Mouse (Mus musculus) hindbrain, embryonic 14.5 days (tissue): ENCODE results near the gene Gmppa. TPM values are rescaled to one million over a fixed set of nuclear protein-coding genes. Genes with fewer than 3 reads are reported as not detected.

ENCODE experiments used
- ATAC-seq: fragments of 200-750 bp; cut with Nextera tagmentation; 2 replicates; pipeline ENCODE4 v1.8.0; 2017; ENCODE audit warnings: moderate number of reproducible peaks, mild to moderate bottlenecking, moderate TSS enrichment, moderate library complexity; ENCODE audit not compliant: low FRiP score
- DNase-seq: peaks from one replicate; pipeline ENCODE4 v3.0.0-alpha.2; 2015; ENCODE audit warnings: low spot score
- H3K27ac ChIP-seq: fragments of 300-500 bp; sonication (generic); 2 replicates; pipeline ENCODE4 v1.5.1; 2014; ENCODE audit warnings: mild to moderate bottlenecking, moderate library complexity
- H3K27me3 ChIP-seq: fragments of 300-500 bp; sonication (generic); 2 replicates; pipeline ENCODE4 v1.6.1; 2014; ENCODE audit warnings: mild to moderate bottlenecking, low read length, mixed read lengths; ENCODE audit not compliant: control insufficient read depth, insufficient read depth
- H3K36me3 ChIP-seq: fragments of 300-500 bp; sonication (generic); replicated peaks from 2 replicates; pipeline ENCODE4 v1.6.1; 2014; ENCODE audit not compliant: control insufficient read depth, insufficient read depth
- H3K4me1 ChIP-seq: fragments of 300-500 bp; sonication (generic); replicated peaks from 2 replicates; pipeline ENCODE4 v1.6.1; 2014; ENCODE audit warnings: antibody characterized with exemption, low read length, mixed read lengths; ENCODE audit not compliant: control insufficient read depth, insufficient read depth
- H3K4me2 ChIP-seq: fragments of 300-500 bp; sonication (generic); replicated peaks from 2 replicates; pipeline ENCODE4 v1.6.1; 2014; ENCODE audit warnings: mild to moderate bottlenecking, moderate library complexity
- H3K4me3 ChIP-seq: fragments of 300-500 bp; sonication (generic); replicated peaks from 2 replicates; pipeline ENCODE4 v1.5.1; 2014; ENCODE audit warnings: mild to moderate bottlenecking, low read length
- H3K9ac ChIP-seq: fragments of 300-500 bp; sonication (generic); 2 replicates; pipeline ENCODE4 v1.6.1; 2014
- H3K9me3 ChIP-seq: fragments of 300-500 bp; sonication (generic); 2 replicates; pipeline ENCODE4 v1.6.1; 2016; ENCODE audit warnings: low read length; ENCODE audit not compliant: control insufficient read depth
- WGBS: fragments of 180-500 bp; shearing (Covaris S2); extraction: QIAGEN DNeasy Blood & Tissue Kit; methylation state at CpG from one replicate; pipeline ENCODE4 v1.1.7; 2014; 5-methylcytosine and 5-hydroxymethylcytosine counted together
- polyA plus RNA-seq: library from polyadenylated mRNA; unstranded; fragments of >200 nt; fragmentation: Nextera tagmentation; extraction: Ambion mirVana; gene quantifications from 2 replicates; pipeline ENCODE4 v1.2.1, GENCODE M21; 2014

The Gmppa gene
- polyA plus RNA-seq, 1 experiment from 2014 or later: 65.0 TPM

- H3K27ac ChIP-seq: no peak overlapping the region
- peak overlapping the region; percentile 26; the same call in 1 of the 2 replicates for H3K4me3 ChIP-seq
- DNase-seq (no peak), ATAC-seq (no peak)
- no peaks in the 10 kb centered on the region for H3K9me3 ChIP-seq
- peaks cover 15% of the 10 kb centered on the region for H3K4me1 ChIP-seq
- peak overlapping the region; percentile 51; the same call in 1 of the 2 replicates for H3K9ac ChIP-seq
- H3K36me3 ChIP-seq: peaks cover 8% of the 10 kb centered on the region; the same call in 1 of the 2 replicates
- WGBS: 5% methylated on average over 20 of the region's 20 CpGs
- peak overlapping the region; percentile 48; the same call in 1 of the 2 replicates for H3K4me2 ChIP-seq
- H3K27me3 ChIP-seq: peaks cover 43% of the 10 kb centered on the region
These were observed 13.9 kb upstream of the Gmppa start for GRCm38 (mm10) chr1:75421794-75422193.

- Histone ChIP-seq H3K4me1 (peaks cover 15% of the 10 kb centered on the region), H3K9me3 (no peaks in the 10 kb centered on the region), H3K4me3 (peak overlapping the region; percentile 26), H3K36me3 (peaks cover 4% of the 10 kb centered on the region; the same call in 1 of the 2 replicates), H3K27me3 (peaks cover 43% of the 10 kb centered on the region), H3K27ac (no peak overlapping the region), H3K4me2 (peak overlapping the region; percentile 48), H3K9ac (peak overlapping the region; percentile 51)
- DNase-seq: no peak
- WGBS: 5% methylated on average over 31 of the region's 32 CpGs
- 0 out of 2 replicates have a peak, but pooled peaks have one; percentile 9 for ATAC-seq
These were observed 13.4 kb upstream of the Gmppa start for GRCm38 (mm10) chr1:75422216-75422822.

- ATAC-seq: peak; percentile 44; the same call in 1 of the 2 replicates
- H3K4me2 ChIP-seq: peak overlapping the region; percentile 48
- peaks cover 4% of the 10 kb centered on the region; the same call in 1 of the 2 replicates for H3K36me3 ChIP-seq
- peak overlapping the region; percentile 51 for H3K9ac ChIP-seq
- peaks cover 43% of the 10 kb centered on the region for H3K27me3 ChIP-seq
- peak; percentile 32 for DNase-seq
- H3K4me3 ChIP-seq: peak overlapping the region; percentile 26
- H3K27ac ChIP-seq: no peak overlapping the region
- H3K9me3 ChIP-seq: no peaks in the 10 kb centered on the region
- WGBS: under 1% methylated on average over 71 of the region's 71 CpGs
- peaks cover 15% of the 10 kb centered on the region for H3K4me1 ChIP-seq
These were observed 12.8 kb upstream of the Gmppa start for GRCm38 (mm10) chr1:75422823-75423471.

- 56% methylated on average over 11 of the region's 11 CpGs for WGBS
- H3K4me3 ChIP-seq: no peak overlapping the region
- H3K4me1 ChIP-seq: peaks cover 15% of the 10 kb centered on the region
- DNase-seq (no peak), ATAC-seq (no peak)
- H3K9me3 ChIP-seq: no peaks in the 10 kb centered on the region
- H3K27ac ChIP-seq: no peak overlapping the region
- H3K36me3 ChIP-seq: peaks cover 5% of the 10 kb centered on the region
- H3K4me2 ChIP-seq: no peak overlapping the region
- H3K9ac ChIP-seq: no peak overlapping the region
- H3K27me3 ChIP-seq: peaks cover 43% of the 10 kb centered on the region
These were observed 11.8 kb upstream of the Gmppa start for GRCm38 (mm10) chr1:75423780-75424390.

- H3K4me2 ChIP-seq: no peak overlapping the region
- WGBS: 29% methylated on average over 10 of the region's 10 CpGs
- ATAC-seq (no peak), DNase-seq (peak; percentile 74)
- H3K4me1 ChIP-seq: peaks cover 15% of the 10 kb centered on the region
- H3K27ac ChIP-seq: no peak overlapping the region
- no peak overlapping the region for H3K9ac ChIP-seq
- no peak overlapping the region for H3K4me3 ChIP-seq
- H3K9me3 ChIP-seq: no peaks in the 10 kb centered on the region
- peaks cover 10% of the 10 kb centered on the region for H3K36me3 ChIP-seq
- H3K27me3 ChIP-seq: peaks cover 32% of the 10 kb centered on the region
These were observed 9.8 kb upstream of the Gmppa start for GRCm38 (mm10) chr1:75425796-75426471.

- Histone ChIP-seq H3K4me1 (peaks cover 24% of the 10 kb centered on the region), H3K9ac (no peak overlapping the region), H3K36me3 (no peaks in the 10 kb centered on the region), H3K4me2 (no peak overlapping the region), H3K9me3 (no peaks in the 10 kb centered on the region), H3K27me3 (no peaks in the 10 kb centered on the region), H3K27ac (no peak overlapping the region), H3K4me3 (no peak overlapping the region)
- WGBS: 76% methylated on average over 8 of the region's 9 CpGs
- no peak for DNase-seq
- ATAC-seq: no peak
These were observed 3.1 kb downstream of the Gmppa start for GRCm38 (mm10) chr1:75438782-75439181.

- H3K9me3 ChIP-seq: no peaks in the 10 kb centered on the region
- H3K4me2 ChIP-seq: no peak overlapping the region
- ATAC-seq (no peak), DNase-seq (no peak)
- no peaks in the 10 kb centered on the region for H3K27me3 ChIP-seq
- WGBS: 86% methylated on average over 7 of the region's 7 CpGs
- H3K4me1 ChIP-seq: peaks cover 42% of the 10 kb centered on the region
- H3K9ac ChIP-seq: no peak overlapping the region
- no peak overlapping the region for H3K27ac ChIP-seq
- no peaks in the 10 kb centered on the region for H3K36me3 ChIP-seq
- H3K4me3 ChIP-seq: no peak overlapping the region
These were observed 4.9 kb downstream of the Gmppa start for GRCm38 (mm10) chr1:75440661-75441060.

GRCm38 (mm10) chr1:75441471-75441996, 5.8 kb downstream of the Gmppa start:
- Histone ChIP-seq H3K4me1 (peaks cover 46% of the 10 kb centered on the region), H3K9ac (no peak overlapping the region), H3K27ac (no peak overlapping the region), H3K9me3 (no peaks in the 10 kb centered on the region), H3K36me3 (no peaks in the 10 kb centered on the region), H3K27me3 (no peaks in the 10 kb centered on the region), H3K4me3 (no peak overlapping the region), H3K4me2 (no peak overlapping the region)
- 79% methylated on average over 15 of the region's 15 CpGs for WGBS
- ATAC-seq: no peak
- no peak for DNase-seq

GRCm38 (mm10) chr1:75442171-75442570, 6.4 kb downstream of the Gmppa start:
- no peak for DNase-seq
- no peak overlapping the region for H3K9ac ChIP-seq
- H3K4me2 ChIP-seq: no peak overlapping the region
- no peak overlapping the region for H3K4me3 ChIP-seq
- H3K36me3 ChIP-seq: no peaks in the 10 kb centered on the region
- H3K27ac ChIP-seq: 0 out of 2 replicates have a peak overlapping the region, but pooled peaks have one; percentile 76
- no peaks in the 10 kb centered on the region for H3K27me3 ChIP-seq
- H3K4me1 ChIP-seq: peaks cover 47% of the 10 kb centered on the region
- H3K9me3 ChIP-seq: no peaks in the 10 kb centered on the region
- 79% methylated on average over 9 of the region's 9 CpGs for WGBS
- ATAC-seq: no peak
